Mouse (Mus musculus) stomach, postnatal 0 days (tissue): Measurements from ENCODE around the gene Ggta1.

Source experiments
- CTCF ChIP-seq: IDR thresholded peaks from 2 replicates; pipeline ENCODE4 v1.5.1; 2016; ENCODE audit warnings: antibody characterized with exemption, low read depth, mild to moderate bottlenecking, moderate library complexity
- EP300 ChIP-seq: optimal IDR thresholded peaks from 2 replicates; pipeline ENCODE3; 2016; ENCODE audit warnings: antibody characterized with exemption

DNA sequence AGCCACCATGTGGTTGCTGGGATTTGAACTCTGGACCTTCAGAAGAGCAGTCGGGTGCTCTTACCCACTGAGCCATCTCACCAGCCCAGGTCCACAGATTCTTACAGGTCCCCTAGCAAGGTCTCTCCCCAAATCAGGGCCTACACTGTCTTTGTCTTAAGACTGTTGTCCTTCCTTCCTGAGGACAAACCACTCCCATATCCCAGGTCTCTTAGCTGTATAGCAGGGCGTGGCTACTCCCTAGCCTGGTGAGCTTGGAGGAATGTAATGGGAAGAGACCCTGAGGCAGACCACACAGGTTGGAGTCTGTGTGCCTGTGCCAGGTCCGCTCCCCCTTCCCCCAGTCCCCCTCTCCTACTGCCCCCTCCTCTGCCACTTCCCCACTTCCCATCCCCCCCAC is 24.7 kb upstream of the Ggta1 start:
- TF ChIP-seq CTCF (no peak), EP300 (no peak)
